Mouse (Mus musculus): ENCODE measurements around the gene Hist1h2ba.

The Hist1h2ba gene

DNA sequence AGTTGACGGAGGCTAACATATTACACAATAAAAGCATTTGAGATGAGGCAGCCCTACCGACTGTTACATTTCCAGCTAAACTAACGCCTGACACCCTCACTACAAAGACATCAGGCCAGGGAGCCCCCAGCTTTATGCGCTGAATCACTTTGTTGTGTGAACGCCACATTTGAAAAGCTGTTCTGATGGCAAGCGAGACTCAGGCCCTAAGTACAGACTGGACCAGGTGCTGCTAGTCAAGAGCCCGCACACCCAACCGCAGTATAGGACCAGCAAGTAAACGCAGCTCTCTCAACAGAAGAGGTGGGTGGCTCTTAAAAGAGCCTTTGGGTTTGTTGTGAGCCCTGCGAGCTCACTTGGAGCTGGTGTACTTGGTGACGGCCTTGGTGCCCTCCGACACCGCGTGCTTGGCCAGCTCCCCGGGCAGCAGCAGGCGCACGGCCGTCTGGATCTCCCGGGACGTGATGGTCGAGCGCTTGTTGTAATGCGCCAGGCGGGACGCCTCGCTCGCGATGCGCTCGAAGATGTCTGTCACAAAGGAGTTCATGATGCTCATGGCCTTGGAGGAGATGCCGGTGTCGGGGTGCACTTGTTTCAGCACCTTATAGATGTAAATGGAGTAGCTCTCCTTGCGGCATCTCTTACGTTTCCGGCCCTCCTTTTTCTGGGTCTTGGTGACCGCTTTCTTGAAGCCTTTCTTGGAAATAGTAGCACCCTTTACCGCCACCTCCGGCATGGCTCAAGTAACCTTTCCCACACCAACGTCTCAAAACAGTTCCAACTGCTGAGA is at the start of gene Hist1h2ba:
Gene Hist1h2ba, minus strand, starts transcription at position 736 of the 790 bp plus-strand sequence.
- DNase-seq, result no peak

DNA sequence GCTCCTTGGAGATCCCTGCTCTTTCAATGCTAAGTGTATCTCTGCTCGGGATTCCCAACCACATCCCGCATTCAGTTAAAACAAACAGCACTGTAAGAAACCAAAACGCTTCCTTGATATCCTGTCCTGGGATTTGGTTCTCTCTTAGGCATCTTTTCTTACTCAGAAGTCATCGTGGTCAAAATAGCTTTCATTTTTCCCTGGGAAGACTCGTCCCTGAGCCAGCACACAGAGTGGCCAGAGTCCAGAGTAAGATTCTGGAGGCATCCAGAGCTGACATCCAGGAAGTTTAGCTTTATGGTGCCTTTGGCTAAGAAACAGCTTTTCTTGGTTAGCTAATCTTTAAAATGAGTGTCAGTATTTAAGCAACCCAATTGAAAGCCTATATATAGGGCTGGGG is 38.3 kb upstream of the Hist1h2ba start:
- DNase-seq, result no peak

DNA sequence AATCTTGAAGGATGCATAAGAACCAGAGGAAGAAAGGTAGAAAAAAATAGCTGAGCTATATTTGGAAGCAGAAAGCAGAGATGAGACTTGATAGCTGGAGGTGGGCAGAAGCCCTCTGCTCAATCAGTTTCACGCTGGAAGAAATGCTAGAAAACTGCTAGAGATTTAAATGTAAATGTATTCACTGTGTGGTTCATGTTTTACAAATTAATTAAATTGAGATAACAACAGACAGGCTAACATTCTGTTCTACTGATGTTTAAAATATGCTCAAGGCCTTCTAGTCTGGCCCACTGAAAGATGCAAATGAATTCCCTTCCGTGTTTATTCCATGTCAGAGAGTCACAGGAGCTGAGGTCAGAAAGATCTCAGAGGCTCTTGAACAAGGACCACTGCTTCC is 37.9 kb upstream of the Hist1h2ba start:
- no peak for DNase-seq

DNA sequence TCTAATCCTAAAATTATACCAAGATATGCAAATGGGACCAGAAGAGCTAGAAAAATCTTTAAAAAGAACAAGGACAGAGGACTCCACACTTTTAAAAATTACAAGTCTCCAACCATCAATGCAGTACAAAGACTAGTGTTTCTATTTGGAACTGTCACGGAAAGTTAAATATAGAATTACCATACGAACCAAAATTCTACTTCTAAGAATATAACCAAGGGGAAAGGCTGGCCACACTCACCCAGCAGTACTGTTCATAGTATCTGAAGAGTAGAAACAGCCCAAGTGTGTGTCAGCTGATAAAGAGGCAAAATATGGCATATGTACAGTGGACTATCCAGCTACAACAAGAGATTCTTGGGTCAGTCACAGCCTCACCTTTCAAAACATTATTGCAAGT is 31.0 kb upstream of the Hist1h2ba start:
- no peak for DNase-seq

DNA sequence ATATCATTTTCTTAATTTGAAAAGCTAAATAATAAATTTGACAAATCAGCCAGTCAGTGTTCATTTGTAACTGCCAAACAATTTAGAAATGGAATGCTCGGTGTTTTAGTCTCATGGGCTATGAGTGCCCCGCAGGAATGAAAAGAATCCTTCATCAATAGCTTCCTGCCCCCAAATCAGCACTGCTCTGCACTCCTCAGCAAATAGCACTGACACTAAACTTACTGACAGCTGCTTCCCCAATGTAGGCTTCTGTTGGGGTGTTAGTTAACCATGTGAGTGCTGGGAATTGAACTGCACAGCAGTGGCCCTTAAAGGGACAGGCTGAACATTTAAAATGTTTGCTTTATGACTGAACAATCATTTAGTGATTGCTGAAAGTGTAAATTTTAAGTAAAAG is 25.8 kb upstream of the Hist1h2ba start:
- DNase-seq, result no peak

DNA sequence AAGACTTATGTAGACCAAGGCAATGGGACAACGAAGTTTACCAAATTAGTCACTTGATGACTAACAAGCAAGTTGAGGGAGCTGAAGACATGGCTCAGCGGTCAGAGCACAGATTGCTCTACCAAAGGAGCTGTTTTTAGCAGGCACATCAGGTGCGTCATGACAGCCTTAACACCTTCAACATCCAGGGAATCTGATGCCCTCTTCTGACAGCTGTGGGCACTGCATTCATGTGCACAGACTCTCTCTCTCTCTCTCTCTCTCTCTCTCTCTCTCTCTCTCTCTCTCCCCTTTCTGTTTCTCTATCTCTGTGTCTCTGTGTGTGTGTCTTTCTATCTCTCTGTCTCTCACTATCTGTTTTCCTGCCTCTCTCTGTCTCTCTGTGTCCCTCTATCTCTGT is 17.0 kb upstream of the Hist1h2ba start:
- peak; percentile 51 for DNase-seq

DNA sequence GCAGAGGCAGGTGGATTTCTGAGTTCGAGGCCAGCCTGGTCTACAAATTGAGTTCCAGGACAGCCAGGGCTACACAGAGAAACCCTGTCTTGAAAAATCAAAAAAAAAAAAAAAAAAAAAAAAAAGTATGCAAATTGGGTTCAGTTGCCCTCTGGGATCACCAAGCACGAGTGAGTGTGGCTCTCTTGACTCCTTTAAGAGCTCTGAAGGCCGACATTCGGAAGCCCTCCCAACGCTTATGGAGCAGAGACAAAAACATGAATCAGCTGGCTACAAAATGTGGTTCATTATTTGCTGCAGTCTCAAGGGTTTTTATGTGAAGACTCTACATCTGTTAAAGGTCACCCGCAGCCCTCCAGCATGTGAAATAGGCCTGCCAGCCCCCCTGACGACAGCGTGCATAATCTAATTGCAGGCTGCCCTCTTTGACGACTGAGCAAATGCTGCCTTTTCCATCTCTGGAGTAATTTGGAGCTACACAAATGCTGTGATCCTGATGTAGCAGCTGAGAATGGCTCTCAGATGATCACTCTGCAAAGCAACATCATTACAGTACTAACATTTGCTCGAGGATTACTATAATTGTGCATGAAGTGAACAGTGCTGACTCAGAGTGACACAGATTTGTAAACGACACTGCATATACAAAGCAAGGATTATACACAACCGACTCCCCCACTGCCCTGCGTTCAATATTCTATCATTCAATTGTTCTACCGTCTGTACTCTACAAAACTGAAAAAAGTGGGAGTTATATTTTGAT is 15.7 kb upstream of the Hist1h2ba start:
- peak; percentile 24 for DNase-seq

DNA sequence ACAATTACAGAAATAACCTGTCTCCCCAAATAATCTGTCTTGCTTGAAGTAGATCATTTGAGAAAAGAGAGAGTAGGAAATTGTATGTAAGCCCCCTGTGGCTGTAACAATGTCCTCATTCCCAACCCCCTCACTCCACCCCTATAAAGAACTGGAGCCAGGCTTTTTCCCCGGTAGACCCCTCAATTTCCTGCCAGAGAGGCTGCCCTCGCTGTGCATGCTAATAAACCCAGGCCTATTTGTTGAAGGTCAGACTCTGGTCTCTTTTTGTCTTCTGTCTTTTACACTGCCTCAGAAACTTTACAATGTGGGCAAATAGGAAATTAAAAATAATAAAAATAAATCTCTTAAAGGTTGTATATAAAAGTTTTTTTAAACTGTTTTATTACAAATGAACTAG is 12.3 kb upstream of the Hist1h2ba start:
- no peak for DNase-seq

DNA sequence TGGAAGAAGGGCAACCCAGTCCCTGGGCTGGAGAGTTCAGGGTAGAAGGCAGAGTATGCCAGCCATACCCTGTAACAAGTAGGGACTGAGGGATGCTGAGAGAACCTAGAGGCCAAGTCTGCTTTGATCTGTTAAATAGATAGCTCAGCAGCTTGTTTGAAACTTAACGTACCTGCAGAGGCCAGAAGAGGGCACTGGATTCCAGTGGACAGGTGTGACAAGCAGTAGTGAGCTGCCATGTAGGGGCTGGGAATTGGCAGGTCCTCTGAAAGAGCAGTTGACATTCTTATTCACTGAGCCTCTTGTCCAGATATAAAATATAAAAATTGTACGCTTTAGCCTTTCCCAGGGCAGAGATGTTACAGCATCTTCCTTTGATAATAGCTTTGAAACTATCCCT is 8.9 kb upstream of the Hist1h2ba start:
- peak; percentile 17 for DNase-seq

DNA sequence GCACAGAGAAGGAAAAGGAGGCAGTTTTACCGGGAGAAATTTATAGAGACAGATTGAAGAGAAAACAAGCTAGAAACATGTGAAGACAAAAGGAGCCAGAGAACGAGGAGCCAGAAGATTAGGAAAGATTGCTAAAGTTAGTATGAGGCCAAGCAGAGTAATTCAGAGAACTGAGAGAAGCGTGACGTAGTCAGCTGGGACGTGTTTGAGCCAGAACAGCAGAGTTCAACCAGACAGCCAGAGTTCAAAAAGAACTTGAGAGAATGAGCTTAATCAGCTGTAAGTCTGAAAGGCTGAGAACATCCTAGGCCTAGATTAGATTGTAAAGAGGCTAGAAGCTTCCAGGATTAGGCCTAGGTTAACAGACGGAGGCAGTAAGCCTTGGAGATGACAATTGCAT is 6.3 kb upstream of the Hist1h2ba start:
- peak; percentile 28 for DNase-seq

DNA sequence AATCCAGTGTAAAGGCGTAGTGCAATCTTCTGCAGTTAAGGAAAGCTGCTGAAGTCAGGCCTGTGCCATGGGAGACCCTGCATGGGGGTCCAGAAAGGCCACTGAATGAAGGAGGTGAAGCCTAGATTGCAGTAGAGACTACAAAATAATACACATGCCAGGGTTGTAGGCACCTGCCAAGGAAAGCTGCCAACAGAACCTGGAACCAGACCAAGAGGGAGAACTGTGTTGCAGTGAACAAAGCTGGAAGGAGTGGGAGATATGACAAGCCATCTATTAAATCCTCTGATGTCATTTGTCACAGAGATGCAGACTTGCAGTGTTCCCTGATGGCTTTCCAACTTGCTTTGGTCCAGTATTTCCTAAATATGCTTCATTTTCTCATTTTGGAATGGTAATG is 4.7 kb upstream of the Hist1h2ba start:
- DNase-seq, result peak; percentile 35

DNA sequence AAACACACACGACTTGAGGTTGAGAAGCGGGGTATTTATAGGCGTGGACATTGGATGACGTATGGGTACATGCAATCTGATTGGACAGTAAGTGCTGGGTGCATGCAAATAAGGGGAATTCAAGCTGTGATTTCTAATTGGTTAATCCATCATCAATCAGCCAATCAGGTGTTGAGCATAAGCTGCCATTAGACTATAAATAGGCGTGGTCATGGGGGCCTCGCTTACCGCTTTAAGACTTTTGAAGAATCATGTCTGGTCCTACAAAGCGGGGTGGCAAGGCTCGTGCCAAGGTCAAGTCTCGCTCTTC is 210 bp upstream of the Hist1h2ba start, which contains the start of gene Hist1h2aa:
Gene Hist1h2aa, plus strand, starts transcription at position 252 of the 310 bp plus-strand sequence.
- DNase-seq, result no peak

DNA sequence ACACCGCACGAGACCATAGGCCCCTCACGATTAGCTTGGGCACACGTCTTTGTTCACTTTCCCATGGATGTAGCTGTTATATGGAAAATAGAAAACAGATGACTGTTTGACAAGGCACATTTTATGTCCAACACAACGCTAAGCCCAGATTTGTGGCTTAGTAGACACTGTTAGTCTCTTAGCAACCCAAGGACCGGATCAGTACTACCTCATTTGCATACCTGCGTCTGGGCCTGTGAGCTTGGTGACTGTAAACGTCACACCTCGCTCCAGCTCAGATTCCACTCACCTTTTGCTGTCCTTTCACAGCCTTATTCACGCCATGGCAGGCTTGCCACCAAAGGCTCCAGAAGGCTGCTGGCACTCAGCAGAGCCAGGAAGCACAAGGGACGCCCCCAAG is 3.1 kb downstream of the Hist1h2ba start:
- DNase-seq, result no peak

DNA sequence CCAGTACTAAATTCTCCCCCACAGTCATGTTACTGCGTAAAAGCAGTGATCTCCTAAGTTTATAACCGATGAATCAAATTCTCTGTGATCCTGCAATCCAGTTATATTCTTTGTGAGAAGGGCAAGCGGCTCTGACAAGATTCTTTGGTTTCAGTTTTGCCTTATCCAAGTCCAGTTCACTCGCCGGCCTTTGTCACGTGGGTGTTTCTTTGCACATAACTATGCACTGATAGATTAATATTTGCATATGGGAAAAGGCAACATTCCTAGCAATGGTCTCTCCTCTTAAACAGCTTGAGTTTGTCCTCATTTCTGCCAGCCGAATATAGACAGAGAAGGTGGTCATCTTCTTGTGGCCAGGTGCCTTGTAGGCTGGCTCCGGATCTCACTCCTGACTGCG is 3.5 kb downstream of the Hist1h2ba start:
- DNase-seq, result no peak

DNA sequence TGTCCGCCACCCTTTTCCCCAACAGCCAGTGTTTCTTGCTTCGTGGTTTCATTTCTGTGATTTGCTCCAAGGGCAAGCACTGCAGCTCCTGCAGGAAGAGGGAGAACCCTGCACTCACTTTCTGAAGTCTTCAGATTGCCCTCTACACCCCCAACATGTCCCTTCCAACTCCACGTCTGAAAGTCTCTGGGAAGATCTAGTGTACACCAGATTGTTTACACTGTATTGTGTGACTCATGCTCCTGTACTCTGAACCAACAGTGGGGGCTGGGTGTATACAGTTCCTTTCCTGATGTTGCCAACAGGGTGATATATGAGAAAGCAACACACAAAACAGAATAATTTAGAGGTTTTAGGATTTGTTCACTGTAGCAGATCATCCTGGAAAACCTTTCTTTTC is 5.3 kb downstream of the Hist1h2ba start:
- DNase-seq, result no peak

DNA sequence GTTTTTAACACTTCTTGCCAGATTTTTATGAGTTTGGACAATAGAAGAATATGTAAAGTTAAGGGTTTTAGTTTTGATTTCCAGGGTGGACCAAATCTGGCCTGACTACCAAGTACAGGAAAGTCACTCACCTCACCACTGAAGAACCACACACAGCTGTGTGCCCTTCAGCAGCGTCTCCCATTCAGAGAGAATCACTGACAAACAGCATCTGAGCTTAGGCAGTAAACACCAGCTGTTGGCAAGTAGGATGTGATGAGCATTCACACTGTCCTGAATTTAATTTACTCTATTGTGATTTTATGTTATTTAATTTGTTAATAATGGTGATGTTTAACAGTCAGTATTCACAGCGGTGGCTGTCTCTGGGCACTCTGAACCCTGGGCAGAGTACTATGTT is 8.2 kb downstream of the Hist1h2ba start:
- no peak for DNase-seq

DNA sequence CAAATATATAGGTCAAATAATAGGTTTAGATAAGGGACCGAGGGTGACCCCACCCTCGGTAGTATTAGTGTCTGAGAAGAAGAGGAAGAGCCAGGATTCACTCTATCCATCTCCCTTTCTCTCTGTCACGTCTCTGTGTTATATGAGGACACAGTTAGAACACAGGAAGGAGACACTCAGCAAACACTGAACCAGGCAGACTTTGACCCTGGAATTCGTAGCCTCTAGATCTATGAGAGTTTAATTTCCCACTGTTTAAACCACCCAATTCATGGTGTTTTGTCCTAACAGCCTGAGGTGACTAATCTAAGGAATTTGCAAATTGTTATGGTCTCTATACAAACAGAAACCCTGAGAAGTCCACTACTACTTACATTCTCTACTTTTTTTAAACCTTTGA is 16.3 kb downstream of the Hist1h2ba start:
- no peak for DNase-seq

DNA sequence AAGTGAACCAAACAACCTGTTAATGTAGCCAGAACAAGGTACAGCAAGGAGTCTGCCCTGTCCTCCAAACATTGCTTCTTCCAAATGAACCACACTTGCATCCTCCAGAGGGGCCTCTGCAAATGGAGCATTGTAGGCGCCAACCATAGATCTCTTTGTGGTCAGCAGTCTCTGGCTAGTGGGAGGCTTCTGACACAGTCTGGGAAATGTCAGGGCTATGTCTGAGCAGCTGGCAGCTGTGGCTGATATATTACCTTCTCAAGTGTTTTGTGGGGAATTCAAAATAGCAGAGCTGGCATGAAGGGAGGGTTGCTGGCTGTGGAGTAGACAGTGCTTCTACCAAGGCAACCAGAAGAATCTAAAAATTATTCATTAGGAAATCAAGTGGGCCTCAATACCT is 17.8 kb downstream of the Hist1h2ba start:
- DNase-seq, result no peak

DNA sequence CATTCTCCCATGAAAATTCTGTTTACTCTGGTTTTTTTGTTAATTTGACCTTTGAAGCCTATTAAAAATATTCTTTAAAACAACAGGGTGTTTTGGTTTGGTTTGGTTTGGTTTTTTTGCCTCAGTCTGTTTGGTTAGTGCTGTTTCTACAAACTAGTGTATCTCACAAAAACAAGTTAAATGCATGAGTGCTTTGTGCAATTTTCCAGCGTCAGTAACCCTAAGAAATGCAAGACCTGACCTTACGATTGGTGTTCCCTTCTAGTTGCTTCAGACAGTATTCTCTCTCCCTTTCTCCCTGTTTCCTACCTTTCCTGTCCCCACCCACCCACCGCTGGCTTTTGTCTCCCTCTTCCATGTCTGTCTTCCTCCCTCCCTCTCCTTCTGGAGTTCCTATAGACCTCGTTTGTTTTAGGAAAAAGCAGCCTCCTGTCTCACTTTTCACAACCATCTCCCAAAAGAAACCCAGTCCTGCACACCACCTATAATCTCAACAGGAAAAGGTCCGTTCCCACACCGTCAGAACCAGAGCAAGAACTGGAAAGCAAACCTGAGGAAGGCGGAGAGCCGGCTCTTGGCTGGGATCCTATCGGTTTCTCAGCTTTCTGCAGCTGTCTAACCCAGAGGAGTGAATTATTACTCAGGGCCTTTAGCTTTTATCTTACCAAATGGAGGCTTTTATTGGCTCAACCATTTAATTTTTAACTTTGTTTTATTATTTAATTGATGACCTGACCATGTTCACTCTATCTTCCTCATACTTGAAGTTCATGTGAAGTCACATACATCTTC is 19.4 kb downstream of the Hist1h2ba start, which contains the start of gene Slc17a4:
Gene Slc17a4, minus strand, starts transcription at position 634 of the 792 bp plus-strand sequence.
- DNase-seq, result peak; percentile 46

DNA sequence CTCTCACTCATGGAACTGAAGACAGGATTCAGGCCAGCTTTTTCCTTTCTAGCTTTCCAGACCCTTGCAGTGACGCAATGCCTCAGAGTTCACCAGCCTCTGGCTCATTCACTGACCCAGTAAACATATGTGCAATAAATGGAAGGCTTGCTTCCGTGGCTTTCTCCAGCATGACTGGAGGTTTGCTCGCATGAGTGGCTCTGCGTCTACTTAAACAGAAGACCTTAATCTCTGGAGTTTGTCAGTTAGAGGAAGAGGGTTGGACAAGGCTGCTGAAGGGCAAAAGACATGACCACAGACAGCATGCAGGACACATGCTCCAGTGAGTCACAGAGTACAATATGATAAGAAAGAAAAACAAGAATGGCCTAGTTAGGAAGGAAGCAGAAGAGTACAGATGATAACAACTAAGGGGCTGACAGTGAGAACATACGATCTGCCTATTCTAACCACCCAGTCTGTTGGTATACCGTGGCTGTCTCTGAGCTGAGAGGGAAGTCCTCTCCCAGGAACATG is 20.1 kb downstream of the Hist1h2ba start:
- DNase-seq, result peak; percentile 55

DNA sequence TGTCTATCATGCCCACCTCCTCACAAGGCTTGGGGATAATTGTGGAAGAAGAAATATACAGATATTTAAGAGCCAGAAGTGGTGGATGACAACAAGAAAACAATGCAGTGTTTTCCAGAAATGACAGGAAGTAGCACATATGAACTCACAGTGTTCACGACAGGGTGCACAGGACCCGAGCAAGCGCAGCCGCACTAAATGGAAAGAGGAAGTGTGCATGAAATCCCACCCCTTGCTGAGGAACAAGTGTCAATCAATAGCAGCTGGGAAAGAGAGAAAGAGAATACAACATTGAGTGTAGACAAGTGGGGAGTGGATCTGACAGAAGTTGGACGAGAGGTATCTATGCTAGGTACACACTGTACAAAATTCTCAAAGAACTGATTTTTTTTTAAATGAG is 22.6 kb downstream of the Hist1h2ba start:
- DNase-seq, result no peak

DNA sequence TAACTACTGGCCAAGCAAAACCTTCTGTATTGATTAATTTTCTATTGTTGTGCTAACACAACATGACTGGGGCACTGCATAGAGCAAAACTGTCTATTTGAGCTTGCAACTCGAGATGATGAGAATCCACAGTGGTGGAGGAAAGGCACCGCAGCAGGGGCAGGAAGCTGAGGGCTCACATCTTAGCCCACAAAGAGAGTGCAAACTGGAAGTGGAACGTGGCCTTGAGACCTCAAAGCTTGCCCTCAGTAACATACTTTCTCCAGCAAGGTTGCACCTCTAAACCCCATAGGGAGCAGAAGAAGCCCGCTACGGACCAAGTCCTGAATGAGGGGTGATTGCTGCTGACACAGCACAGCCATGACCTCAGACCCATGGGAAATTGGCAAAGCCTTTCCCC is 23.8 kb downstream of the Hist1h2ba start:
- no peak for DNase-seq

DNA sequence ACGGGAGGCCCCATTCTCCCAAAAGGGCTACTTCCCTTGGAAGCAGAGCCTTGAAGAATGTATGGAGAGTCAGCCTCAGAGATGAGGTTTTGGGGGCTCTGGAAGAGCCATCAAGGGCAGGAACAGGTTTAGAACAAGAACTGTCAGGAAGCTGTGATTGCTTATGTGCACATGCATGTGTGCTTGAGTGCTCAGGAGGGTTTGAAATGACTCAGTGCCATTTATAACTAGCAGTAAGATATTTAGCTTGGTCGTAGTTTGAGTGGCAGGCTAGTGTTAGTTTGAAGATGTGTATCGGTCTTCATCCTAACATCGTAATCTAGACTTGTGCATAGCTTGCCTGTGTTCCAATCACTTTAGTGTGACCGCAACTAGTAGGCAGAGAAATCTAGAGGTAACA is 27.1 kb downstream of the Hist1h2ba start:
- DNase-seq, result no peak
